Mouse (Mus musculus) adrenal gland, adult 18-20 months (tissue): Measurements from ENCODE around the gene Foxn3. TPM values are rescaled to one million over a fixed set of nuclear protein-coding genes. Genes with fewer than 3 reads are reported as not detected.
A peak's percentile ranks its signal among the peaks of the same experiment; 100 is the strongest.

Experiments used
- DNase-seq, 2 experiments: peaks; one replicate each; pipeline ENCODE4 v3.0.0; 2021 to 2022; ENCODE audit warnings: low spot score in 2 of 2
- long read RNA-seq, 2 experiments: library from polyadenylated mRNA; stranded (forward); transcript quantifications; one replicate each; pipeline ENCODE4 v2.0.0; 2021
- total RNA-seq, 2 experiments: library from RNA; stranded (reverse); gene quantifications; 1 replicate in 1 of 2; 2 replicates in 1 of 2; pipeline ENCODE4 v1.2.3; 2021

Foxn3 gene
- total RNA-seq: 10 to 100 TPM; 41.4 to 49.2 TPM
- long read RNA-seq, experiment 1, transcript Foxn3-209 (6 exons, 2,882 nt): major isoform, 7 of 19 reads
- long read RNA-seq, experiment 1, partial matches to known transcripts: 0 of 19 reads
- long read RNA-seq, experiment 1, other reads (novel, unspliced or antisense): 12 of 19 reads
- long read RNA-seq, experiment 2, transcript Foxn3-209 (6 exons, 2,882 nt): major isoform, 14 of 48 reads
- long read RNA-seq, experiment 2, partial matches to known transcripts: 3 of 48 reads
- long read RNA-seq, experiment 2, other reads (novel, unspliced or antisense): 31 of 48 reads

DNA sequence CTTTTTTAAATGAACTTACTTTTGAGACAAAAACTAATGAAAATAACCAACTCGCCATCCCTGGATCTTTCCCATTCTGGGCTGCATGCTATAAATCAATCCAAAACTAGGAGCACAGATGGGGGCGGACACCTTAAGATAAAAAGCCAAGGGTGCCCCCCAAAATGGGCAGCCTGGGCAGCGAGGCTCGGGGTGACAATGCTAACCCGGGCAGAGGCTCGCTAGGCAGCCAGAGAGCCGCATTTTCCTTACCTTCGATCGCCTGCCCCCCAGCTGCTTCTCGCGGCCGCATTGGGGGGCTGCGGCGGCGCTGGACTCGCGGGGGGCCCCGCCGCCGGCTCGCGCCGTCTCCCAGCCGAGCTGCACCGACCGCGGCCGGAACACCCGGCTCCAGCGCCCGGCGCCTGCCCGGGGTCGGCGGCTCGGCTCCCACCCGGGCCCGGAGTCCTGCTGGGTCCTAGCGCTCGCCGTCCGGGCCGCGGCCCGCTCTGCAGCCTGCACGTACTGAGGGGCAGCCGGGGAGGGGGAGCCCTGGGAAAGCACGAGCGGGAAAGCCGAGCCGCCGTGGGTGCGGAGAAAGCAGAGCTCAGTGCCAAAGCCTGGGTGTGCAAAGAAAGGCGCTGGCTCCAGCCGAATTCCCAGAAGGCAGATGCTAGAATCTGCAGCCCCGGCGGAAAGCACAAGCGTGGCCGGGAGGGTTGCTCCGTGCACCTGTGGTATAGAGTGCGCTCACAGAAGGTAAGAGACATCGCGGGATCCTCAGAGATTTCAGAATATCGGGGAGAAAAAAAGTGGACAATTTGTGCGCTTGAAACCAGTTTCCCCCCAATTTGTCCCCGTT, at the start of gene Foxn3:
Foxn3 (minus strand) TSS at position 364 of the 841 bp plus-strand sequence.
- DNase-seq: peak; percentile 73 to 81

- DNase-seq: no peak
Observed at GRCm38 (mm10) chr12:99612181-99612871, 48.9 kb upstream of the Foxn3 start.

DNA sequence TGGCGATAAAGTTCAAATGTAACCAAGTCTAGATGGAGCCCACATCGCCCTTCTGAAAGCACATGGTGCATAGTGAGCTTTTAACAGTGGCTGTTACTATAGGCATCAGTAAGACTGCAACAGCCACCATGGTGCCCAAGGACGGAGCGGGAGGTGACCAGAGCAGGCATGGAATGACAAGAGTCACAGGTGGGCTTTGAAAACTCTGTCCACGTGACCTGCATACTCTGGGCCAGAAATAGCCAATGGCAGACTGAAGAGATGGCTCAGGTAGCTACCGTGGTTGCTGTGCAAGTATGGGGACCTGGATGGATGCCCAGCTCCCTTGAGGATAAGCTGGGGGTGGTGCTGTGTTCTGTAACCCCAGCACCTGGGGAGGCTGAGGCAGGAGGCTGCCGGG, 47.5 kb upstream of the Foxn3 start:
- DNase-seq: no peak

GRCm38 (mm10) chr12:99610069-99610815, 46.9 kb upstream of the Foxn3 start:
- DNase-seq: no peak

DNA sequence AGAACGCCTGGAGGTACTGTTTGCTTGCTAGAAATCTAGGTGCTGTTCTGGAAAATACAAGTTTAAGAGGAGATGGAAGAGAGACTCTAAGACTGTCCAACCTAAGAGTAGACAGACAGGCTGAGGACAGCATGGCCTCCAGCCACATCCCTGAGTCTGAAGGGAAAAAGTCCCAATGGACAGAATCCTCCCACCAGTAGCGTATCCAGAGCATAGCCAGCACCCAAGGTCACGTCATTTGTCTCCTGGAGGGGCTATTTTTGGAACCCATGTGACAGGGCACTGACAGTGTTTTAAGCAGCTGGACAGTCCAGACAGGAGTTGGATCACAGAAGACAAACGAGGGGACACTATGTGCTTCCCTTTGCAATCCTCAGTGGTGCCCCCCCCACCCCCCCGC, 46.3 kb upstream of the Foxn3 start:
- DNase-seq: no peak

GRCm38 (mm10) chr12:99608279-99608955, 45.0 kb upstream of the Foxn3 start:
- DNase-seq: no peak

GRCm38 (mm10) chr12:99603381-99603780, 40.0 kb upstream of the Foxn3 start:
- DNase-seq: no peak

- no peak for DNase-seq
Observed at GRCm38 (mm10) chr12:99601841-99602240, 38.5 kb upstream of the Foxn3 start.

- DNase-seq: no peak
Observed at GRCm38 (mm10) chr12:99601392-99601791, 38.0 kb upstream of the Foxn3 start.

- no peak for DNase-seq
Observed at GRCm38 (mm10) chr12:99599606-99600005, 36.2 kb upstream of the Foxn3 start.

DNA sequence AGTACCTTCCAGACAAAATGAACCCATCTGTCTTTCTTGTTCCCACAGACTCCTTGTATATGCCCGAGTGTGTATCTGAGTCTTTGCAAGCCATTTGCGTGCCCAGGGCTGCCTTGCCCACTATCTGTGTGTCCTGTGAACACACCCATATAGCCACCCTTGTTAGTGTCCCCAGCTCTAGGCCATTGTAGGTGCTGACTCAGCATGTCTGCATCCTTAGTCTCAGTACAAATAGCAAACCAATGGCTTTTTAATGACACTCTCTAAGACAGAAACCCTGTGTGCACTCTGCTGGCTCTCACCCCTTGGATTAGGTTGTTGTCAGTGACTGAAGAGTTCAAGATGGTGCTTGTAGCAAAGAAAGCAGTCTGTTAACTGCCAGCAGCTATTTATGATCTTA, 33.0 kb upstream of the Foxn3 start:
- no peak for DNase-seq

GRCm38 (mm10) chr12:99587338-99587737, 24.0 kb upstream of the Foxn3 start:
- no peak for DNase-seq

- no peak for DNase-seq
Observed at GRCm38 (mm10) chr12:99579989-99580388, 16.6 kb upstream of the Foxn3 start.

DNA sequence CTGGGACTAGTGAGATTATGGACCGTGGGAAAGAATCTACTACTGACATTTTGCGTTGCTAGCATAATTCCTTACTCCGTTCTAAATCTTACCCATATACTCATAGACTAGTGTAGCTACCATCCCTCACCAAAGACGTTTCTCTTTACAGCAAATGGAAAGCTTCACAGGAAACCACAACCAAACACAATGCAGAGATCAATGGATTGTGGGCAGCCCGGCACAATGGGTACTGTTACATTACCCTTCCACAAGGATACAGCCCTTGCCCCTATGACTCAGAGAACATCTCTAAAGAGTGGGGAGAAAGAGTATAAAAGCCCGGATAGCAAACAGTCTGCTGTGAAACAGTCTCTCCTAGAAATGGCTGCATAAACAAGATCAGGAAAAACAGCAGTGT, 13.3 kb upstream of the Foxn3 start:
- no peak for DNase-seq

DNA sequence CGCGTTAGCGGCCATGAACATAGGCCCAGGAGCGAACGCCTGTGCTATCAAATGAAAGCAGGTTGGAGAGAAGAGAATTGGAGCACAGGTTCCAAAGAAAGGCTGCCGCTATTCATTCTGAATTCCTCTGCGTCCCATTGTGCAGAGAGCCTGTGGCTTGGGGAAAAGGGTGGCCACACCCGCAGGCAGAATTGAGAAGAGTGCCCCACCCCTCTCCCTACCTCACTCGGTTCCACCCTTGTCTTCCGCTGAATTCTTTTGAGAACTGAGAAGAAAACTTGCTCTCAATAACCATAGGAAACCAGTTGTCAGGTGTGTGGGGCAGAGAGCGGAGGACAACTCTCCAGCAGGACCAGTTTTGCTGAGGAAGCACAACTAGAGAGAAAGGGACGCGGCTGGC, 10.9 kb upstream of the Foxn3 start:
- no peak for DNase-seq

DNA sequence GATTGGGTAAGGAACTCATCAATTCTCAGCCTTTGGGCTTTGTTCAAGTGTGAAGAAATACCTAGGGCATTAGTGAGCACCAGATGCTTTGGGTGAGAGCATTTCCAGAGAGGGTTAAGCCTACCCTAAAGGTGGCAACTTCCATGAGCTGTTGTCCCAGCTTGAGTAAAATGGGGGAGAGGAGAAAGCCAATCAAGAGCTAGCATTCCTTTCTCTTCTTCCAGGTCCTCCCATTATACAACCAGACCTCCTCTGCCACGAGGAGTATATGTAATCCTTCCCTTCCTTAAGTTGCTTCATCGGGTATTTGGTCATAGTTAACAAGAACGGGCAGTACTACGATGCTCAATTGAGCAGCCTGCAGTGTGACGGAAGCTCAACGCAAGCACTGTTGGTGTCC, 9.7 kb upstream of the Foxn3 start:
- DNase-seq: no peak

DNA sequence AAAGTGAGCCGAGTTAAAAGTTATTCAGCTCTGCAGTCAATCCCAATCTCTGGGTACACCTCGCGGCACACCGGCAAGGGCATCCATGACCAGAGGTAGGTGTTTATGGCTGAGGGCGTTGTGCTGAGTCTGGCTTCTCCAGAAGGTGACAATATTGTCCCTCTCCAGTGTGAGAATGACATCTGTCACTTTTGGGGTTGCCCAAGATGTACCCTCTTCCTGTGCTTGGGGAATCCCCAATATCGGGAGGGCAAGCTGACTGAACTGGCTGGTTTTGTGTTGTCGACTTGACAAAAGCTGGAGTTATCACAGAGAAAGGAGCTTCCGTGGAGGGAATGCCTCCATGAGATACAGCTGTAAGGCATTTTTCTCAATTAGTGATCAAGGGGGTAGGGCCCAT, 8.6 kb upstream of the Foxn3 start:
- DNase-seq: no peak

DNA sequence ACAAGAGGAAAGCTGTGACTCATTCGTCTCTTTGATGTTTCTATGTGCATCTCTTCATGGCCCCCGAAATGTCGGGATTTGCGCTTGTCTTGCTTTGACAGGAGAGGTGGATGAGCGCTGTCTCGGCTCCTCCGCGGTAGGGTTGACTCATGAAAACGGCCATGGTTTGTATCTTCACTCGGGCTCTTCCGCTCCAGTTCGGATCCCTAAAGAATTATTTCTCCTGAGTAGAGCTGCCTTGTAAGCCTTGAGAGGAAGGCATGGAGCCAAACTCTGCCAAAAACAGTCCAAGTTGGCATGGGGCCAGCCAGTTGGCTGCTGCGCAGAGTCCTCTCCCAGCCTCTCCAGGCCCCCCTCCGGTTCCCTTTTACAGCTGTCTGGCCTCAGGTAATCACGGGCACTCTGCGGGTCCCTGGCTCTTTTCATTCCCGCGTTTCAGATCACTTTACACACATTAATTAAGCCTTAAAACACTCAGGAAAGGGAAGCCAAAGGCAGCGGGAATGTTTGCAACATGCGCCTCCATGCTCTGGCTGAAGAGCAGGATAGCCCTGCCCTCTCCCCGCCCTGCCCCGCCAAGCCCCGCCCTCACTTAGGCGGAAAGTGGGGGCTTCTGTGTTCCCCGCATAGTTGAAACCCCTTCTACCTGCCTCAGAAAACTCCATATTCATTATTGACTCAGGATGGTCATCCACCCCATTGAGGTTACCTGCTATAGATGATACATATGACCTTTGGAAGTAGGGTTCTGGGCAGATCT, 7.0 kb upstream of the Foxn3 start:
- peak; percentile 39 to 64 for DNase-seq

GRCm38 (mm10) chr12:99565606-99566005, 2.2 kb upstream of the Foxn3 start:
- no peak for DNase-seq
